Mouse (Mus musculus): ENCODE measurements around the gene Slc16a10. TPM values are rescaled to one million over a fixed set of nuclear protein-coding genes. Genes with fewer than 3 reads are reported as not detected.

Gene Slc16a10
- total RNA-seq, 2 experiments from 2014 or later: 23.0 to 25.2 TPM

DNA sequence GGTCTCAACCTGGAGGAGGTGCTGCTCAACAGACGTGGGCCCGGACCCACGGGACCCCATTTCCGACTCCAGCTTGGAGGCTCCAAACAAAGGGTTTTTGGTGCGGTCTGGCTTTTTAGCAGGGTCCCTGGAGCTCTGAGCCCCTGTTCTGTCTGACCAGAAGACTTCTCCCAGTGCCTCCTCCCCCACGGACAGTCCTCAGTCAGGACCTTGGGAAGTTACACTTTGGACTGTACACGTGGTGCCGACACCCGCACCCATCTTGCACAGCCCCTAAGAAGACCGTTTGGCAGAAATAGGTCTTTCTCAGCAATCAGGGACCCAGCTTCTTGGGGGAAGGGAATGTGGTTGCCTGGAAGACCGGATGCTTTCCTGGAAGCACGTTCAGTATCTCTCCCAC is 155.6 kb downstream of the Slc16a10 start, which contains the start of gene Mfsd4b5:
Mfsd4b5 (minus strand) TSS at position 181 of the 400 bp plus-strand sequence.
- no peak for DNase-seq (ENCODE audit: low spot score)
- intact Hi-C loops (cut with DNase I): no loop called here

Other genes with a start within 250 kb of the Slc16a10 start
- gene Mfsd4b4, start 243.0 kb downstream of the Slc16a10 start, total RNA-seq (2021): 1 to 10 TPM; 3.3 to 4.0 TPM
- not detected for gene Mfsd4b2, start 215.3 kb downstream of the Slc16a10 start, total RNA-seq (2021)
- 1 to 10 TPM; 4.0 to 5.7 TPM for gene Mfsd4b3, start 182.1 kb downstream of the Slc16a10 start, total RNA-seq (2021)
- under 1 TPM; 0.34 to 0.44 TPM for gene Mfsd4b5, start 155.6 kb downstream of the Slc16a10 start, total RNA-seq (2021)
- 1 to 10 TPM; 3.7 to 4.1 TPM for gene Mfsd4b1, start 117.0 kb downstream of the Slc16a10 start, total RNA-seq (2021)
- gene Rpf2, start 104.8 kb upstream of the Slc16a10 start, total RNA-seq (2021): 1 to 10 TPM; 8.7 to 8.8 TPM
- 10 to 100 TPM; 20.1 to 24.7 TPM for gene Gtf3c6, start 115.8 kb upstream of the Slc16a10 start, total RNA-seq (2021)
- gene Amd1, start 159.9 kb upstream of the Slc16a10 start, total RNA-seq (2021): 10 to 100 TPM; 58.8 to 86.5 TPM
- 10 to 100 TPM; 11.9 to 15.7 TPM for gene Cdk19, start 197.3 kb upstream of the Slc16a10 start, total RNA-seq (2021)